Mouse (Mus musculus) MEL (cell line): Measurements from ENCODE around the gene Hlcs. TPM values are rescaled to one million over a fixed set of nuclear protein-coding genes. Genes with fewer than 3 reads are reported as not detected.

ENCODE experiments used
- DNase-seq: peaks from one replicate; pipeline ENCODE4 v3.0.0; 2011; ENCODE audit warnings: low read depth, low spot score
- H3K27ac ChIP-seq: 2 replicates; pipeline ENCODE4 v1.5.1; 2012; ENCODE audit warnings: low read depth, mild to moderate bottlenecking, control low read depth, low read length, moderate library complexity; ENCODE audit not compliant: control insufficient read depth
- H3K27me3 ChIP-seq, 2 experiments: fragments of 150-350 bp in 1 of 2; sonication (generic) in 1 of 2; 2 replicates each; pipeline ENCODE4 v1.6.1; 2012; ENCODE audit warnings: low read length in 2 of 2, mild to moderate bottlenecking in 2 of 2, improper control_type of control experiment in 1 of 2, moderate library complexity in 1 of 2; ENCODE audit not compliant: insufficient read depth in 2 of 2, control insufficient read depth in 1 of 2
- H3K36me3 ChIP-seq, 2 experiments: 2 replicates each; pipeline ENCODE4 v1.6.1; 2012 to 2014; ENCODE audit warnings: low read length in 2 of 2, improper control_type of control experiment in 1 of 2, inconsistent platforms in 1 of 2, mild to moderate bottlenecking in 1 of 2; ENCODE audit not compliant: insufficient read depth in 2 of 2, control insufficient read depth in 1 of 2
- H3K4me1 ChIP-seq, 2 experiments: fragments of 150-350 bp in 1 of 2; sonication (generic) in 1 of 2; 2 replicates each; pipeline ENCODE4 v1.6.1; 2012; ENCODE audit warnings: low read length in 2 of 2, improper control_type of control experiment in 1 of 2, mild to moderate bottlenecking in 1 of 2; ENCODE audit not compliant: insufficient read depth in 2 of 2, control insufficient read depth in 1 of 2
- H3K4me3 ChIP-seq, 2 experiments: fragments of 150-350 bp in 1 of 2; sonication (generic) in 1 of 2; 2 replicates each; pipeline ENCODE4 v1.5.1; 2012; ENCODE audit warnings: low read depth in 2 of 2, low read length in 2 of 2, mild to moderate bottlenecking in 2 of 2, moderate library complexity in 2 of 2, control low read depth in 1 of 2, improper control_type of control experiment in 1 of 2; ENCODE audit not compliant: control insufficient read depth in 1 of 2, insufficient read depth in 1 of 2
- H3K79me2 ChIP-seq: 2 replicates; pipeline ENCODE4 v1.6.1; 2012; ENCODE audit warnings: mild to moderate bottlenecking, low read length, moderate library complexity; ENCODE audit not compliant: control insufficient read depth, poor library complexity, insufficient read depth
- H3K9ac ChIP-seq: 2 replicates; pipeline ENCODE4 v1.6.1; 2012; ENCODE audit warnings: low read depth, mild to moderate bottlenecking, control low read depth, low read length, moderate library complexity; ENCODE audit not compliant: control insufficient read depth, poor library complexity, severe bottlenecking
- H3K9me3 ChIP-seq: fragments of 150-350 bp; sonication (generic); replicated peaks from 2 replicates; pipeline ENCODE4 v1.6.1; 2012; ENCODE audit warnings: mild to moderate bottlenecking, low read length, improper control_type of control experiment, moderate library complexity; ENCODE audit not compliant: insufficient read depth
- BHLHE40 ChIP-seq: IDR thresholded peaks from 2 replicates; pipeline ENCODE4 v1.6.1; 2012; ENCODE audit warnings: low read depth, mild to moderate bottlenecking, inconsistent platforms, low read length, improper control_type of control experiment, borderline replicate concordance
- CHD2 ChIP-seq: IDR thresholded peaks from 2 replicates; pipeline ENCODE4 v1.6.1; 2011; ENCODE audit warnings: low read length, improper control_type of control experiment
- CTCF ChIP-seq, 3 experiments: IDR thresholded peaks in 2 of 3; conservative IDR thresholded peaks in 1 of 3; 2 replicates each; pipeline ENCODE4 v1.5.1; 2011 to 2012; ENCODE audit warnings: low read length in 3 of 3, low read depth in 2 of 3, mild to moderate bottlenecking in 2 of 3, improper control_type of control experiment in 1 of 3, inconsistent platforms in 1 of 3, mixed read lengths in 1 of 3, moderate library complexity in 1 of 3; ENCODE audit not compliant: control insufficient read depth in 1 of 3, insufficient read depth in 1 of 3, poor library complexity in 1 of 3, severe bottlenecking in 1 of 3
- E2F4 ChIP-seq: IDR thresholded peaks from 2 replicates; pipeline ENCODE4 v1.6.1; 2011; ENCODE audit warnings: low read depth, low read length, improper control_type of control experiment, borderline replicate concordance
- ELF1 ChIP-seq: IDR thresholded peaks from 2 replicates; pipeline ENCODE4 v1.6.1; 2014; ENCODE audit warnings: low read depth, mild to moderate bottlenecking, inconsistent platforms, low read length, improper control_type of control experiment, moderate library complexity
- ETS1 ChIP-seq: IDR thresholded peaks from 2 replicates; pipeline ENCODE4 v1.6.1; 2012; ENCODE audit warnings: low read depth, mild to moderate bottlenecking, inconsistent platforms, low read length, improper control_type of control experiment, moderate library complexity
- GABPA ChIP-seq: IDR thresholded peaks from 2 replicates; pipeline ENCODE4 v1.6.1; 2012; ENCODE audit warnings: low read depth, mild to moderate bottlenecking, inconsistent platforms, low read length, improper control_type of control experiment, moderate library complexity
- GATA1 ChIP-seq: IDR thresholded peaks from 2 replicates; pipeline ENCODE4 v1.6.1; 2011; ENCODE audit warnings: low read depth, low read length, improper control_type of control experiment
- JUND ChIP-seq: IDR thresholded peaks from 2 replicates; pipeline ENCODE4 v1.6.1; 2011; ENCODE audit warnings: low read depth, mild to moderate bottlenecking, improper control_type of control experiment, low read length
- MAFK ChIP-seq: IDR thresholded peaks from 2 replicates; pipeline ENCODE4 v1.6.1; 2011; ENCODE audit warnings: low read depth, mild to moderate bottlenecking, low read length, improper control_type of control experiment, borderline replicate concordance
- MAX ChIP-seq: IDR thresholded peaks from 2 replicates; pipeline ENCODE4 v1.6.1; 2011; ENCODE audit warnings: low read length, improper control_type of control experiment
- MEF2A ChIP-seq: IDR thresholded peaks from 2 replicates; pipeline ENCODE4 v1.6.1; 2014; ENCODE audit warnings: low read depth, mild to moderate bottlenecking, inconsistent platforms, low read length, improper control_type of control experiment; ENCODE audit not compliant: poor library complexity, insufficient replicate concordance, severe bottlenecking; ENCODE audit errors: extremely low read depth
- MXI1 ChIP-seq: IDR thresholded peaks from 2 replicates; pipeline ENCODE4 v1.6.1; 2011; ENCODE audit warnings: mild to moderate bottlenecking, low read depth, low read length, improper control_type of control experiment
- NELFE ChIP-seq: IDR thresholded peaks from 2 replicates; pipeline ENCODE4 v1.6.1; 2011; ENCODE audit warnings: low read depth, low read length, improper control_type of control experiment
- NRF1 ChIP-seq: IDR thresholded peaks from 2 replicates; pipeline ENCODE4 v1.6.1; 2014; ENCODE audit warnings: low read depth, mild to moderate bottlenecking, inconsistent platforms, low read length, improper control_type of control experiment, moderate library complexity; ENCODE audit not compliant: poor library complexity, insufficient read depth, severe bottlenecking
- POLR2A ChIP-seq, 2 experiments: IDR thresholded peaks; 2 replicates each; pipeline ENCODE4 v1.6.1; 2011 to 2012; ENCODE audit warnings: low read length in 2 of 2, mild to moderate bottlenecking in 2 of 2, control low read depth in 1 of 2, improper control_type of control experiment in 1 of 2, low read depth in 1 of 2, moderate library complexity in 1 of 2; ENCODE audit not compliant: control insufficient read depth in 1 of 2, insufficient read depth in 1 of 2, poor library complexity in 1 of 2
- POLR2AphosphoS2 ChIP-seq: IDR thresholded peaks from 2 replicates; pipeline ENCODE4 v1.6.1; 2011; ENCODE audit warnings: low read length, improper control_type of control experiment
- RCOR1 ChIP-seq: IDR thresholded peaks from 2 replicates; pipeline ENCODE4 v1.6.1; 2012; ENCODE audit warnings: low read depth, mild to moderate bottlenecking, inconsistent platforms, low read length, improper control_type of control experiment
- SIN3A ChIP-seq: IDR thresholded peaks from 2 replicates; pipeline ENCODE4 v1.6.1; 2012; ENCODE audit warnings: low read length, improper control_type of control experiment, inconsistent platforms
- SMC3 ChIP-seq: IDR thresholded peaks from 2 replicates; pipeline ENCODE4 v1.6.1; 2011; ENCODE audit warnings: low read depth, low read length, improper control_type of control experiment
- TCF12 ChIP-seq: IDR thresholded peaks from 2 replicates; pipeline ENCODE4 v1.6.1; 2014; ENCODE audit warnings: low read depth, mild to moderate bottlenecking, inconsistent platforms, low read length, improper control_type of control experiment, moderate library complexity
- USF1 ChIP-seq: IDR thresholded peaks from 2 replicates; pipeline ENCODE4 v1.6.1; 2014; ENCODE audit warnings: low read depth, mild to moderate bottlenecking, inconsistent platforms, low read length, improper control_type of control experiment, moderate library complexity
- USF2 ChIP-seq, 2 experiments: IDR thresholded peaks; 2 replicates each; pipeline ENCODE4 v1.6.1; 2011 to 2012; ENCODE audit warnings: improper control_type of control experiment in 2 of 2, low read length in 2 of 2, borderline replicate concordance in 1 of 2, inconsistent platforms in 1 of 2, low read depth in 1 of 2, mild to moderate bottlenecking in 1 of 2; ENCODE audit not compliant: insufficient read depth in 1 of 2
- ZC3H11A ChIP-seq: IDR thresholded peaks from 2 replicates; pipeline ENCODE4 v1.6.1; 2012; ENCODE audit warnings: low read depth, mild to moderate bottlenecking, inconsistent platforms, low read length, improper control_type of control experiment
- ZNF384 ChIP-seq: IDR thresholded peaks from 2 replicates; pipeline ENCODE4 v1.6.1; 2012; ENCODE audit warnings: low read depth, mild to moderate bottlenecking, inconsistent platforms, low read length, improper control_type of control experiment
- polyA plus RNA-seq, 2 experiments: library from polyadenylated mRNA; stranded (reverse) in 1 of 2; unstranded in 1 of 2; fragments of >175 nt in 1 of 2; fragments of >200 nt in 1 of 2; gene quantifications; 2 replicates each; pipeline versions ENCODE4 v1.2.1 to v1.2.4; 2012; ENCODE audit warnings: low replicate concordance in 2 of 2, low read depth in 1 of 2; ENCODE audit not compliant: insufficient read length in 2 of 2, insufficient read depth in 1 of 2, missing spikeins in 1 of 2
- total RNA-seq: library from RNA; depleted of rRNA; stranded (reverse); fragments of 300-350 nt; gene quantifications from 2 replicates; pipeline ENCODE4 v1.2.3, GENCODE M21; 2012

Gene Hlcs
- total and polyA plus RNA-seq, 3 experiments = 3.3 to 6.4 TPM; not detected in 1

GRCm38 (mm10) chr16:94084711-94085602 lies 228.4 kb downstream of the Hlcs start, which contains the start of gene Sim2:
Gene Sim2, plus strand, starts transcription at chr16:94084931.
- Histone ChIP-seq H3K27ac (no peak within 1 kb of the TSS), H3K4me3 (no peak within 1 kb of the TSS), H3K9me3 (no peaks in the 10 kb centered on the region), H3K79me2 (no peaks in the 10 kb centered on the region), H3K36me3 (no peaks in the 10 kb centered on the region), H3K27me3 (peaks cover 0 to 1% of the 10 kb centered on the region in 2 experiments; a peak in 2 of 4 replicates), H3K9ac (no peak within 1 kb of the TSS), H3K4me1 (no peaks in the 10 kb centered on the region)
- TF ChIP-seq ELF1 (no peak), SIN3A (no peak), MXI1 (no peak), E2F4 (no peak), JUND (no peak), NRF1 (no peak), ZNF384 (no peak), MAX (no peak), SMC3 (no peak), GATA1 (no peak), POLR2AphosphoS2 (no peak), RCOR1 (no peak), TCF12 (no peak), USF2 (IDR thresholded peaks at IDR 0.05; ENCODE audit: borderline replicate concordance in 1 of 2, insufficient read depth in 1 of 2, low read depth in 1 of 2, low read length in 2 of 2) (no peak), BHLHE40 (no peak), CTCF (IDR thresholded peaks at IDR 0.05 in 2 of 3, conservative IDR thresholded peaks at IDR 0.05 in 1 of 3; ENCODE audit: control insufficient read depth in 1 of 3, insufficient read depth in 1 of 3, low read depth in 2 of 3, low read length in 3 of 3, poor library complexity in 1 of 3, severe bottlenecking in 1 of 3) (no peak), USF1 (no peak)
- no peak for DNase-seq

GRCm38 (mm10) chr16:94083848-94084525 lies 229.4 kb downstream of the Hlcs start:
- no peaks in the 10 kb centered on the region for H3K79me2 ChIP-seq
- no peak overlapping the region for H3K4me3 ChIP-seq
- H3K4me1 ChIP-seq = no peaks in the 10 kb centered on the region
- peaks cover 0 to 1% of the 10 kb centered on the region in 2 experiments; a peak in 2 of 4 replicates for H3K27me3 ChIP-seq
- no peak for DNase-seq
- no peaks in the 10 kb centered on the region for H3K9me3 ChIP-seq
- TF ChIP-seq POLR2A (IDR thresholded peaks at IDR 0.05; ENCODE audit: control insufficient read depth in 1 of 2, insufficient read depth in 1 of 2, low read depth in 1 of 2, low read length in 2 of 2, poor library complexity in 1 of 2) = no peak
- TF ChIP-seq BHLHE40 = no peak
- TF ChIP-seq ETS1 = no peak
- no peak for TF ChIP-seq ZC3H11A
- no peak for TF ChIP-seq RCOR1
- TF ChIP-seq NRF1 = no peak
- no peak for TF ChIP-seq MEF2A
- no peak for TF ChIP-seq CHD2
- no peak for TF ChIP-seq USF2 (IDR thresholded peaks at IDR 0.05; ENCODE audit: borderline replicate concordance in 1 of 2, insufficient read depth in 1 of 2, low read depth in 1 of 2, low read length in 2 of 2)
- no peak for TF ChIP-seq NELFE
- TF ChIP-seq GABPA = no peak
- no peak for TF ChIP-seq MXI1
- no peak for TF ChIP-seq MAFK
- no peak for TF ChIP-seq ELF1
- H3K36me3 ChIP-seq = no peaks in the 10 kb centered on the region
- H3K9ac ChIP-seq = no peak overlapping the region
- H3K27ac ChIP-seq = no peak overlapping the region
